Mouse (Mus musculus): Measurements from ENCODE around the gene Gmppb.

The Gmppb gene

DNA sequence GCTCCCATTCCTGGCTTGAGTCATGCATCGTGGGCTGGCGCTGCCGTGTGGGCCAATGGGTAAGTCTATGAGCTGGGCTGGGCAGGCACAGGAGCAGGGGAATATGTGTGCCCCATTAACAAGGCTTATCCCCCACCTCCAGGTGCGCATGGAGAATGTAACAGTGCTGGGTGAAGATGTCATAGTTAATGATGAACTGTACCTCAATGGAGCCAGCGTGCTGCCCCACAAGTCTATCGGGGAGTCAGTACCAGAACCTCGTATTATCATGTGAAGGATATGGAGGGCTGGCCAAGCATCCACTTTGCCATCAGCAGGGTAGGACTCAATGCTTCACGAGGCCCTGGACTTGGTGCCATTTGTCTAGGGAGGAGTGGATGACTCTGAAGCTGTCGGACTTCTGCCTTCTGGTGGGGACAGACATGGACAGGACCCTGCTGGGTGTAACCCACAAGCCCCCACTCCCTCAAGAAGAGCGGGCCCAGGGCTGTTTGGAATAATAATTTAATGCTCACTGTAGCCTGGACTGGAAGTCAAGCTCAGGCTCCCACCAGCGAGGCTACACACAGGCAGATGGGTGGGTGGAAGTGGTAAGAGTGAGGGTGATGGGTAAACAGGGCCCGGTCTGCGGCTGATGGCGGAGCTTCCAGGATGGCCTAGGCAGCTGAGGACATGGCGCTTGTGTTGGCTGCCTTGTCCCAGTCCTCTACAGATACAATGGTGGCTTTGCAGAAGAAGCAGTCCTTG lies 2.3 kb downstream of the Gmppb start:
- ATAC-seq (ENCODE audit: low TSS enrichment): no peak

DNA sequence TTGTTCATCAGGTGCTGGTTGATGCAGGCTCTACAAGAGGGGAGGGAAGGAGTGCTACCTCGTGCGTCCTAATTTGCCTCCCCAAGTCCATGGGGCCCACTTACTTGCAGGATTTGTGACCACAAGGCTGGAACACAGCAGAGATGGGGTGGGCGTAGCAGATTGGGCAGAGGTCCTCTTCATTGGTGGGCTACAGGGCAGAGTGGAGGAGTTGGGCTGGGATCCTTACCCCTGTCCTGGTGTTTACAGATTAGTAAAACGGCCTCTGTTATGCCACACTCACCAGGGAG lies 2.8 kb downstream of the Gmppb start:
- ATAC-seq (ENCODE audit: low TSS enrichment): no peak

- ATAC-seq (ENCODE audit: low TSS enrichment): no peak
These were observed 3.4 kb downstream of the Gmppb start for GRCm38 (mm10) chr9:108052411-108052810.

DNA sequence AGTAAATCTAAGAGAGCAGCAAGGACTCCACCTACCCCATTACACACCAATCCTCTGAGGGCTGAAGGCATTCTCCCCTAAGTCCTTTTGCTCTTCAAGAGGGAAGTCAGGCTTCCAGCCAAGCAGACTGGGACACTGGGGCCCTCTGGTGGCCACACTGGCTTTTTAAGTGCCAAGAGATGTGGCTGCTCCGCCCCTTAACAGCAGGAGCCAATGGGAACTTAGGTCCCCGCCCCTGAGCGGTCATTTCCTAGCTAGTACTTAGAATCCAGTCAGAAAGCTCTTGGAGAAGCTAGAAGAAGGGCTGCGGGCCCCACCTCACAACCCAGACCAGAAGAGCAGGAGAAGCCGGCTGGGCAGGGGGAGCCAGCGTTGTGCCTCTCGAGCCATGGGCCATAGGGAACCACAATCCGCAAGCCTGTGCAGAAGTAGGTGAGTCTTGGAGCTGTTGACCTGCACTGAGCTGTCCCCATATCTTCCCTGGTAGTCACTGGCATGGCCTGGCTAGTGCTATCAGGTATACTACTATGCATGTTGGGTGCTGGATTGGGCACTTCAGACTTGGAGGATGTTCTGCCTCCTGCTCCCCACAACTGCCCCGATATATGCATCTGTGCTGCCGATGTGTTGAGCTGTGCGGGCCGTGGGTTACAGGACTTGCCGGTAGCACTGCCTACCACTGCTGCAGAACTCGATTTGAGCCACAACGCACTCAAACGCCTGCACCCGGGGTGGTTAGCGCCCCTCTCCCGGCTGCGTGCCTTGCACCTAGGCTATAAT lies 4.0 kb downstream of the Gmppb start, which contains the start of gene Amigo3:
Gene Amigo3, plus strand, starts transcription at position 275 of the 780 bp plus-strand sequence.
- peak; percentile 71 for ATAC-seq (ENCODE audit: low TSS enrichment)

GRCm38 (mm10) chr9:108053665-108054225 lies 4.7 kb downstream of the Gmppb start:
- ATAC-seq (ENCODE audit: low TSS enrichment): no peak

GRCm38 (mm10) chr9:108054331-108055040 lies 5.4 kb downstream of the Gmppb start:
- ATAC-seq (ENCODE audit: low TSS enrichment): no peak

DNA sequence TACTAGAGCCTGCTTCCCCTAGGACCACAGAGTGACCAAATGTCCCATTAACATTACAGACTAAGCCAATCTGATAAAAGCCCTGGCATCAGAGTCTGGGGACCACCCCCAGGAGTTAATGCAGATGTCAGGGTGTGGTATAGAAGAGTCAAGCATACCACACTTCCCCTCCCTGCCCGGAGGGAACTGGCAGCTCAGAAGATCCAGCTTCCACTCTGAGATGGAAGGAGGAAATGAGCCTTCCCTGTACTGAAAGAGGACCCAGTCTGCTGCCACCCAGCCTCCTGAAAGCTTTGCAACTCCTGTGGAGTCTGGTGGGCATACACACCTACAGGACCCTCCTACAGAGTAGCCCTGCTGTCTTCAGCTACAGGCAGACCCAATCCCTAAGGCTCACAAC lies 6.0 kb downstream of the Gmppb start:
- ATAC-seq (ENCODE audit: low TSS enrichment): no peak

DNA sequence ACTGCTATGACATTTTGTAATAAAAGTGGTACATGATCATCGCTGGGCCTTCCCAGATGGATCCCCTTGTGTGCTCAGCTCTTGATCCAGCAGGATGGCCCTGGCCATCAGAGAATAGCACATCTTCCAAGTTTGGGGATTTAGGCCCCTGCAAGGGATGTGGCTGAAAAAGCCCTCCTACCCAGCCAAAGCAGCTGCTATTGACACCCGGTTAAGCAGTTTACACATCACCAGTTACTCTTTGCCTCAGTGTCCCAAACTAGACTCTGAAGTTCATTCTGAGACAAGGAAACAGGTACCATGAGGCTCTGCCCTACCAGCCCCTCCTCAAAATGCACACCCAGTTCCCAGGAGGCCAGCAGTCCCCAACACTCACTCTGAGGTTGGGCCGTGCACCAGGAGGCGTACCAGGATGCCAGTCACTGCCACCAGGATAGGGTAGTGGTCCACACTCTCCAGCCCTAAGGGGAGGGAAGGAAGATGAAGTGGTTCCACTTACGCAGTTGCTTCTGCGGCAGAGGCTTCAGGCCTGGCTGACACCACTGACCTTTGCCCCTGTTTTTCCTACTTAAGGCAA lies 6.7 kb downstream of the Gmppb start:
- no peak for ATAC-seq (ENCODE audit: low TSS enrichment)

DNA sequence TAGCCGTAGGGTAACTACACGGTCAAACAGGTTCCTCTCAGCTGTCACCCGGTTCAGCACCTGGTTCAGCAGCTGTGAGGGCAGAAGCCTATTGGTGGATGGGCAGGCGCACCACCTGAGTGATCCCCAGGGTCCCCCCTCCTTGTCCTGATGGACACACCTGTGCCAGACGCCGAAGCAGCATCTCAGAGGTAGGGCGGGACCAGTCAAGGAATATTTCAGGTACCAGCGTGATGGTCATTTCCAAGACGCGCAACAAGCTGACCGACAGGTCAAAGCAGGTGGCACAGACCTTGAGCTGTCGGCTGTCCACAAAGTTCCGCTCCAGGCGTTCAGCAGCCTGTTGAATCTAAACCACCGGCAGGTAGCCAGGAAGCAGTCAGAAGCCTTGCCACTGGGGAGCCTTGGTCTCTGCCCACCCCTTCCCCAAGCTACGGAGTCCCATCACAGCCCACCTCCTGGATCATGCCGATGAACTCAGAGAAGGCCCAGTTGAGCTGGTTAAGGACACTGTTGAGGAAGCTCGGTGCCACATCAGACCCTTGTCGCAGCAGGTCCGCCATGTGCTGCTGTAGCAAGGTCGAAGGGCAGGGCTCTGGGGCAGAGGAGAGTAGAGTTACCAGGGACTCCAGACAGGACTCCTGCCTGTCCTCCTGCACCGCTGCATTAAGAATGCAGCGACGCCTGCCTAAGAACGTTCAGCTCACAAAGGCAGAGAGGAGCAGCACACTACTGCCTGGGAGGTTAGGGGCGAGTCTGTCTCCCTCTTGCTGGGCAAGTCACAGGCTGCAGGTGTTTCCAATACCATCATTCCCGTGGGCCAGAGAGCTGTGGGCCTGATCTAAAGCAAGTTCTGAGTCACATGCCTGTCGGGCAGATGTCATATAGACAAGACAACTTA lies 7.6 kb downstream of the Gmppb start:
- ATAC-seq (ENCODE audit: low TSS enrichment): no peak

GRCm38 (mm10) chr9:108057262-108057562 lies 8.2 kb downstream of the Gmppb start:
- no peak for ATAC-seq (ENCODE audit: low TSS enrichment)

GRCm38 (mm10) chr9:108058291-108058690 lies 9.2 kb downstream of the Gmppb start:
- ATAC-seq (ENCODE audit: low TSS enrichment): no peak

DNA sequence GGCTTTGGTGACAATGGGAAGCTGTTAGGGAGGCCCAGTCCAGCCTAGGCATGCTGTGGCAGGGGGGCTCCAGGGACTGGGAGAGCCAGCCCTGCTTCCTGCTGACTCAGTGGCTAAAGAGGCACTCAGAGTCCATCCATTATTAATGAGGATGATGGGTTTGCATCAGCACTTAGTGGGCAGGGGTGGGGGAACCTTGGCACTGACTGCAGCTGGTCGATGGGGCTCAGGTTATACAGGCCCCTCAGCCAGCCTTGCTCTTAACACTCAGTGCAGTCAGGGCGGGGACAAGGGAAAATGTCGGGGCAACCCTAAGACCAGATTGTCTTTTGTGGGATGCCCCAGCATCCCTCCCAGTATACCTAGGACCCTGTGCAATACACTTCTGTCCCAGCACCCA lies 13.1 kb downstream of the Gmppb start:
- no peak for ATAC-seq (ENCODE audit: low TSS enrichment)

GRCm38 (mm10) chr9:108063361-108063760 lies 14.3 kb downstream of the Gmppb start:
- no peak for ATAC-seq (ENCODE audit: low TSS enrichment)

DNA sequence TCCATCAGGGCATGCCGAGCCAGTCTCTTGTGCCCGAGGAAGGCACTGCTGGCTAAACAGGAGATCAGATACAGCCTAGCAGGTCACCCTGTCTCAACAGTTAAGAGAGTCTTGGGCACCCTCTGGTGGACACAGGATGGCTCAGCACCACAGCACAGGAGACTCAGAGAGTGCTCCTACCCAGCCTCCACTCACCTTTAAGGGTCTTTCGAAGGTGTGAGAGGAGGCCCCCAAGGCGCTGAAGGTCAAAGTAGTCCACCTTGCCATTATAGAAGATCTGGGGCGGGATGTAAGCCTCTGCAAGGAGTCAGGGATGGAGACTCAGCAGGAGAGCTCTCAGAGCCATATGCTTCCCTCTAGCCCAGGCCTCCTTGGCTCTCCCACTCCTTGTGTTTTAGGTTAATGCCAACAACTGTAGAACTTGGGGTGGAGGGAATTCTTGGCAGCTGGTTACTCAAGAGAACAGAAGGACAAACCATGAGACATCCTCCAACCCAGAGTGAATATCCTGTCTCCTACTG lies 16.5 kb downstream of the Gmppb start:
- peak; percentile 75 for ATAC-seq (ENCODE audit: low TSS enrichment)

DNA sequence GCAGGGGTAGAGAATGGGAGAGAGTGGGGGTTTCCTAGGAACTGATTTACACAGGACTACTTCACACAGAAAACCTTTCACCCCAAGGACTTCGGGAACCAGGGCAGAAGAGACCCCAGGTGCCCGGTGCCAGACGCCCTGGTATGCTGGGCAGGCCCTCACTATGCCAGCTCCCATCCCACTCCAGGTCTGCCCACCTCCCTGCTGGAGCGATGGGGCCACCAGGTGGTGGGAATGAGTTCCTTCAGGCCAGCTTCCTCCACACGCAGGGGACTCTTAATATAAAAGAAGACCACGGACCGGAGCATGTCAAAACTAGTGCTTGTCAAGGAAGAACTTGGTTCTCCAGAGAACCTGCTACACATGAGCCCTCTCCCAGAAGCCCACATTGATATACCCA lies 18.2 kb downstream of the Gmppb start:
- ATAC-seq (ENCODE audit: low TSS enrichment): no peak

DNA sequence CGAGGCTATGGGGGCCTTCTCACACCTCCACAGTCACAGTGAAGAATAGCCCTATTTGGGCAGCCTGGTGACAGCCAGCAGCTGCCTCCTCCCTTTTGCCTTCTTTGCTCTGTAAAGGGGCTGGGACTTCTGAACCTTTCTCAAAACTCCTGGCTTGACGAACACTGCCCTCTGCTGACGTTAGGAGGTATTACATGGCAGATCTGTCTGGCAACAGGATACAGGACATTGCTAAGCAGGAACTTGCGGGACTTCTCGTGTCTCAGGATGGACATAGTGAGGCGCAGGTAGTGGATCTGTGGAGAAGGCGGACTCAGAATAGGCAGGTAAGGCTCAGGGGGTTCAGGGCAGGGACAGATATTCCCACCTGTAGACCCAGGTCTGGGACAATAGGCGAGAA lies 18.9 kb downstream of the Gmppb start:
- peak; percentile 35 for ATAC-seq (ENCODE audit: low TSS enrichment)

- no peak for ATAC-seq (ENCODE audit: low TSS enrichment)
These were observed 20.0 kb downstream of the Gmppb start for GRCm38 (mm10) chr9:108069007-108069406.

DNA sequence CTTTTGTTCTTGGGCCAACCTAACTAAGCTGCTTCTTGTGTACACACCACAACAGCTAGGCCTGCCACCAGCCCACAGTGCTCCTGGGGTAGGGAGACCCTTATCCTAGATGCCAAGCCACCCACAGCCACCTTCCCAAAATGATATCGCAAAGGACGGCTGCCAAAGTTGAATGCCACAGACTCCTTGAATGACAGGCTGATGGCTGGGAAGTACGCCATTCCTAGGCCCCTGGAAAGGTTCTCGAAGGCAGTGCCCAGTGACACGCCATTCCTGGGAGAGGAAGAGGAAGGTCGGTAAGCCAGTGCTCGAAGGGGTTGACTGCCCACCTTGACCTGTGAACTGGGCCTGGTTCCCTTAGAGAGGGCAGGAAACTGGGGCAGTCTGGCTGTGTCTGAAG lies 20.5 kb downstream of the Gmppb start:
- ATAC-seq (ENCODE audit: low TSS enrichment): no peak

- no peak for ATAC-seq (ENCODE audit: low TSS enrichment)
These were observed 22.8 kb downstream of the Gmppb start for GRCm38 (mm10) chr9:108071801-108072200.

- no peak for ATAC-seq (ENCODE audit: low TSS enrichment)
These were observed 23.5 kb downstream of the Gmppb start for GRCm38 (mm10) chr9:108072481-108072924.
